Mouse (Mus musculus) midbrain, embryonic 16.5 days (tissue): Measurements from ENCODE around the gene Got1. TPM values are rescaled to one million over a fixed set of nuclear protein-coding genes. Genes with fewer than 3 reads are reported as not detected.

Source experiments
- ATAC-seq: fragments of 200-750 bp; cut with Nextera tagmentation; 2 replicates; pipeline ENCODE4 v1.8.0; 2017; ENCODE audit warnings: moderate TSS enrichment
- H3K27ac ChIP-seq: fragments of 300-500 bp; sonication (generic); 2 replicates; pipeline ENCODE4 v1.5.1; 2014; ENCODE audit warnings: mild to moderate bottlenecking, low read length, mixed read lengths
- H3K27me3 ChIP-seq: fragments of 300-500 bp; sonication (generic); 2 replicates; pipeline ENCODE4 v1.6.1; 2014; ENCODE audit warnings: low read depth, low read length, mixed read lengths; ENCODE audit not compliant: control insufficient read depth, insufficient read depth
- H3K36me3 ChIP-seq: fragments of 300-500 bp; sonication (generic); 2 replicates; pipeline ENCODE4 v1.6.1; 2014; ENCODE audit warnings: mild to moderate bottlenecking, low read length, moderate library complexity, mixed read lengths; ENCODE audit not compliant: control insufficient read depth, insufficient read depth
- H3K4me1 ChIP-seq: fragments of 300-500 bp; sonication (generic); 2 replicates; pipeline ENCODE4 v1.6.1; 2014; ENCODE audit warnings: mild to moderate bottlenecking, low read length, mixed read lengths; ENCODE audit not compliant: control insufficient read depth, insufficient read depth
- H3K4me2 ChIP-seq: fragments of 300-500 bp; sonication (generic); 2 replicates; pipeline ENCODE4 v1.6.1; 2014; ENCODE audit warnings: mild to moderate bottlenecking, low read length, mixed read lengths
- H3K4me3 ChIP-seq: fragments of 300-500 bp; sonication (generic); 2 replicates; pipeline ENCODE4 v1.5.1; 2014; ENCODE audit warnings: low read depth, mild to moderate bottlenecking, low read length, moderate library complexity, mixed read lengths
- H3K9ac ChIP-seq: fragments of 300-500 bp; sonication (generic); 2 replicates; pipeline ENCODE4 v1.6.1; 2014; ENCODE audit warnings: low read depth, low read length, mixed read lengths
- H3K9me3 ChIP-seq: fragments of 300-500 bp; sonication (generic); replicated peaks from 2 replicates; pipeline ENCODE4 v1.6.1; 2014; ENCODE audit warnings: mild to moderate bottlenecking, low read length, mixed read lengths; ENCODE audit not compliant: control insufficient read depth, poor library complexity, severe bottlenecking
- WGBS: fragments of 180-500 bp; shearing (Covaris S2); extraction: QIAGEN DNeasy Blood & Tissue Kit; methylation state at CpG from one replicate; pipeline ENCODE4 v1.1.7; 2014; 5-methylcytosine and 5-hydroxymethylcytosine counted together
- polyA plus RNA-seq: library from polyadenylated mRNA; unstranded; fragments of >200 nt; fragmentation: Nextera tagmentation; extraction: Ambion mirVana; gene quantifications from 2 replicates; pipeline ENCODE4 v1.2.1, GENCODE M21; 2015

Gene Got1
- polyA plus RNA-seq, 1 experiment from 2014 or later: 113 TPM

GRCm38 (mm10) chr19:43526025-43526424, 1.6 kb upstream of the Got1 start:
- H3K4me2 ChIP-seq: no peak overlapping the region
- no peak overlapping the region for H3K4me3 ChIP-seq
- ATAC-seq: no peak
- no peak overlapping the region for H3K9ac ChIP-seq
- WGBS: 91% methylated on average over 9 of the region's 9 CpGs
- H3K9me3 ChIP-seq: no peaks in the 10 kb centered on the region
- H3K4me1 ChIP-seq: peaks cover 27% of the 10 kb centered on the region
- no peak overlapping the region for H3K27ac ChIP-seq
- H3K27me3 ChIP-seq: no peaks in the 10 kb centered on the region
- H3K36me3 ChIP-seq: no peaks in the 10 kb centered on the region

- 91% methylated on average over 7 of the region's 7 CpGs for WGBS
- peak overlapping the region; percentile 83 for H3K4me2 ChIP-seq
- H3K27me3 ChIP-seq: no peaks in the 10 kb centered on the region
- peaks cover 30% of the 10 kb centered on the region for H3K4me1 ChIP-seq
- ATAC-seq: no peak
- H3K27ac ChIP-seq: no peak overlapping the region
- H3K9me3 ChIP-seq: no peaks in the 10 kb centered on the region
- H3K4me3 ChIP-seq: peak overlapping the region; percentile 55; the same call in 1 of the 2 replicates
- no peaks in the 10 kb centered on the region for H3K36me3 ChIP-seq
- H3K9ac ChIP-seq: no peak overlapping the region
Observed at GRCm38 (mm10) chr19:43525566-43525965, 1.2 kb upstream of the Got1 start.

DNA sequence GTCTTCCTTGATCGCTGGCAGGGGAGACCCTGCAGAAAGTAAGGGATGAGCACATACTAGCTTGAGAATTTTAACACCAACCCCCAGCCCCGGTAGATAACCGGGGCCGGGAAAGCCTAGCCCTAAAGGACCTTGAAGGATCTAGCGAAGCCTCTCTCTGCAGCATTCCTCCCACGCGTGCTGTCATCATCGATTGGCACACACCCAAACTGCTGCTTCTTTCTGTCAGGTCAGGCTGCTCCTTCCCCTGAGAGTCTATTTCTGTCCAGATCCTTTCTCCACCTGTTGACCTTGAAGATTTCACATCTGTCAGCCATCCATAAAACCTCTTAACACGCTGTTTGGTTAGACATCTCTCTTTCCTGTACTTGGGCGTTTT, 688 bp upstream of the Got1 start:
- Histone ChIP-seq H3K27ac (peak overlapping the region; percentile 89), H3K9ac (peak overlapping the region; percentile 89), H3K4me1 (peaks cover 30% of the 10 kb centered on the region), H3K4me3 (peak overlapping the region; percentile 55), H3K27me3 (no peaks in the 10 kb centered on the region), H3K36me3 (no peaks in the 10 kb centered on the region), H3K9me3 (no peaks in the 10 kb centered on the region), H3K4me2 (peak overlapping the region; percentile 83)
- WGBS: 19% methylated on average over 10 of the region's 10 CpGs
- no peak; the same call in 1 of the 2 replicates for ATAC-seq

DNA sequence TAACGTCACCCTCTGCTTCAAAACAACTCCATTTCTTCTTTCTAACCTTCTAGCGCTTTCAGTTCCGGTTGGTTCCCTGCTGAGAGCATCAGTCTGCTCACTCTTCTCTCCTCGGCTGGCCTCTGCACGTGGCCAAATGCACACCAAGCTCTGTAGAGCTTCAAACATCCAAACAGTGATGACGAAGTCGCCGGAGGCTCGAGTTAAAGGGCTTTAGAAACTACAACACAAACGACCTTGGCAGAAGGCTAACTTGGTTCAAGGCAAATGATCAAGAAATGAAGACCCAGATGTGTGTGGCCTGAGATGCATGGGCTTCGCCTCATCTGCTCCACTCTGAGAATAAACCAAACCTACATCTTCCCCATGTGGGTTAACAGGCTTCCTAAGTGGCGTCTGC, 854 bp downstream of the Got1 start:
- 3% methylated on average over 12 of the region's 12 CpGs for WGBS
- peak overlapping the region; percentile 85 for H3K4me2 ChIP-seq
- peaks cover 30% of the 10 kb centered on the region for H3K4me1 ChIP-seq
- ATAC-seq: no peak
- no peak overlapping the region; the same call in 1 of the 2 replicates for H3K27ac ChIP-seq
- H3K9ac ChIP-seq: peak overlapping the region; percentile 69
- H3K36me3 ChIP-seq: no peaks in the 10 kb centered on the region
- H3K4me3 ChIP-seq: peak overlapping the region; percentile 55
- no peaks in the 10 kb centered on the region for H3K9me3 ChIP-seq
- no peaks in the 10 kb centered on the region for H3K27me3 ChIP-seq

- no peak for ATAC-seq
- H3K9ac ChIP-seq: peak overlapping the region; percentile 23; the same call in 1 of the 2 replicates
- WGBS: 81% methylated on average over 9 of the region's 9 CpGs
- H3K4me2 ChIP-seq: peak overlapping the region; percentile 20
- peaks cover 31% of the 10 kb centered on the region for H3K4me1 ChIP-seq
- no peaks in the 10 kb centered on the region for H3K27me3 ChIP-seq
- H3K36me3 ChIP-seq: no peaks in the 10 kb centered on the region
- H3K27ac ChIP-seq: no peak overlapping the region
- no peaks in the 10 kb centered on the region for H3K9me3 ChIP-seq
- no peak overlapping the region for H3K4me3 ChIP-seq
Observed at GRCm38 (mm10) chr19:43521996-43522395, 2.4 kb downstream of the Got1 start.

DNA sequence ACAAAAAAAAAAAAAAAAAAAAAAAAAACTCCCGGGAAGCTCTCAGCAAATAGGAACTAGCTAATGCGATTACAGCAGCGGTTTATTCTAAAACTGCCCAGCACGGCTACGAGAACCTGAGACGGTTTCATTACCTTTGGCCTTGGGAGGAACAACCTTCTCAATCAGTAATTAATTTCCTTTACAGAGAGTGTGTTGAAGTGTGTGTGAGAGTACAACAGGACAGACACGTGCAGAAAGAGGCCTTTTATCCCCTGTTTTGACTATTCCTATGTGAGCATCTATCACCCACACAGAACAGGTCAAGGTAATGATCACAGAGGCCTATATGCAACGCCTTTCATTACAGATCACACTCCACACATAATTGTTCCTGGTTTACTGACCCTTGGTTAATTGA, 3.0 kb downstream of the Got1 start:
- Histone ChIP-seq H3K36me3 (no peaks in the 10 kb centered on the region), H3K9ac (no peak overlapping the region), H3K4me3 (no peak overlapping the region), H3K4me1 (peaks cover 31% of the 10 kb centered on the region), H3K9me3 (no peaks in the 10 kb centered on the region), H3K27ac (no peak overlapping the region), H3K27me3 (no peaks in the 10 kb centered on the region), H3K4me2 (peak overlapping the region; percentile 0; the same call in 1 of the 2 replicates)
- ATAC-seq: no peak
- 24% methylated on average over 8 of the region's 8 CpGs for WGBS

DNA sequence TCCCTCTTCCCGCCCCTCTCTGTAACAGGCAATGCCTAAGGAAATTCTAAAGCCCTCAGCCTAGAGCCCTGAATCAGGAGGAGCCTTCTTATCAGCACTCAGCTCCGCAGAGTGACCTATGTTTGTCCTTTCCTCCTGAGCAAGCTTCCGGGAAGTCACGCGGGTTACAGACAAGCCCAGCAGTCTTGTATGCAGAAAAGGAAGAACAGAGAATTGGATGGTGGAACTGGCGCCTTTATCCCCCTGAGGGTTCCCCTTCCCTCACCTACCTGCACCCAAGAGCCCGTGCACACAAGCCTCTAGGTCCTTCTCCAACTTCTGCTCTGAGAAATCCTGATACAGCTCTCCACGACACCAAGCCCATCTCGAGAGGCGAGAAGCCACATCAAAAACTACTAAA, 4.0 kb downstream of the Got1 start:
- Histone ChIP-seq H3K27ac (no peak overlapping the region), H3K9ac (no peak overlapping the region), H3K9me3 (no peaks in the 10 kb centered on the region), H3K4me1 (peaks cover 29% of the 10 kb centered on the region), H3K36me3 (no peaks in the 10 kb centered on the region), H3K4me3 (no peak overlapping the region), H3K4me2 (no peak overlapping the region; the same call in 1 of the 2 replicates), H3K27me3 (no peaks in the 10 kb centered on the region)
- ATAC-seq: no peak
- WGBS: 72% methylated on average over 9 of the region's 10 CpGs

GRCm38 (mm10) chr19:43519226-43519625, 5.2 kb downstream of the Got1 start:
- 71% methylated on average over 10 of the region's 10 CpGs for WGBS

GRCm38 (mm10) chr19:43518261-43518660, 6.1 kb downstream of the Got1 start:
- no peaks in the 10 kb centered on the region for H3K27me3 ChIP-seq
- peaks cover 8% of the 10 kb centered on the region; the same call in 1 of the 2 replicates for H3K36me3 ChIP-seq
- no peak overlapping the region for H3K9ac ChIP-seq
- no peak overlapping the region for H3K4me2 ChIP-seq
- no peak for ATAC-seq
- no peak overlapping the region for H3K4me3 ChIP-seq
- H3K9me3 ChIP-seq: no peaks in the 10 kb centered on the region
- WGBS: 88% methylated on average over 7 of the region's 7 CpGs
- H3K27ac ChIP-seq: no peak overlapping the region
- H3K4me1 ChIP-seq: peaks cover 18% of the 10 kb centered on the region

More at GRCm38 (mm10) chr19:43519226-43519625, 5.2 kb downstream of the Got1 start:
- H3K27me3 ChIP-seq: no peaks in the 10 kb centered on the region
- no peak overlapping the region for H3K9ac ChIP-seq
- H3K27ac ChIP-seq: no peak overlapping the region
- no peaks in the 10 kb centered on the region for H3K9me3 ChIP-seq
- ATAC-seq: no peak
- H3K36me3 ChIP-seq: peaks cover 8% of the 10 kb centered on the region; the same call in 1 of the 2 replicates
- no peak overlapping the region for H3K4me3 ChIP-seq
- H3K4me1 ChIP-seq: peaks cover 23% of the 10 kb centered on the region
- no peak overlapping the region for H3K4me2 ChIP-seq
